Mouse (Mus musculus) frontal cortex, postnatal 25 days (tissue): ENCODE measurements around the gene Ush1g.

ENCODE experiments used
- DNase-seq, 2 experiments: peaks; one replicate each; pipeline ENCODE4 v3.0.0; 2022; ENCODE audit warnings: low spot score in 2 of 2

Gene Ush1g

GRCm38 (mm10) chr11:115270148-115270861 is 51.5 kb downstream of the Ush1g start:
- DNase-seq: peak; percentile 71 to 81

GRCm38 (mm10) chr11:115269330-115270066 is 52.3 kb downstream of the Ush1g start:
- no peak for DNase-seq

- no peak for DNase-seq
These were observed 53.9 kb downstream of the Ush1g start for GRCm38 (mm10) chr11:115267958-115268357.

- DNase-seq: no peak
These were observed 54.6 kb downstream of the Ush1g start, which contains the start of gene Grin2c for GRCm38 (mm10) chr11:115267061-115267883. Gene Grin2c, minus strand, starts transcription at chr11:115267243.

- DNase-seq: no peak
These were observed 55.5 kb downstream of the Ush1g start for GRCm38 (mm10) chr11:115266400-115266778.

DNA sequence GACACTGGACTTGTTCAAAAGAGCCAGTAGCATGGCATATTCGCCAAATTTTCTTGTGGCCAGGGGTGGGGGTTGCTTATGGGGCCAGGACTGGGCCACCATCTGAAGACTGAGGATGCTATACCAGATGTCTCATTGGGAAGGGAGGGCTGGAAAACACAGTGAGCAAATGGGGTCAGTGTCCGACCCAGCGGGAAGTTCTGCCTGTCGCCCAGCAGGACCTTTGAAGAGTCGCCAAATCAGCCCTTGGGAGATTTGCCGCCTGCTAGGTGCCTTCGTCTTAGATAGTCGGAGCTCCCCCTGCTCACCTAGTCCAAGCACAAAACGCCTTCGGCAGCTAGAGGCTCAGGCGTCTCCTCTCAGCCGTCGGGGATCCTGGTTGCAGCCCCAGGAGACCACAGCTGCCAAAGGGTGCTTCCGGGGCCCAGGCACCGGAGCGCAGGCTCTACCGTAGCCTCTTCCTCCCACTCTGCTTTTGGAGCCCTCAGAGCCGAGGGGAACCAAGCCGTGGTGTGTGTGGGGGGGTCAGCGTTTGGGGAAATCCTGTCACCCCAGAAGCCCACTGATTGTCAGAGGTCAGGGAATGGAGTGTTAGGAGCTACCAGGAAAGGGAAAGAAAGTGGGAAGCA is 56.0 kb downstream of the Ush1g start:
- no peak for DNase-seq
